Mouse (Mus musculus): ENCODE results near the gene Slc38a5. TPM values are rescaled to one million over a fixed set of nuclear protein-coding genes. Genes with fewer than 3 reads are reported as not detected.

Slc38a5 gene
- total RNA-seq (2017), result 0.49 TPM in 1 of 2 replicates, not detected in the other

GRCm38 (mm10) chrX:8271083-8271820 is at the start of gene Slc38a5:
TSS of gene Slc38a5 (plus strand) at chrX:8271133.
- no peak for ATAC-seq (ENCODE audit: extremely low read depth, insufficient number of reproducible peaks, low FRiP score, poor library complexity, severe bottlenecking)

GRCm38 (mm10) chrX:8222296-8222677 is 48.6 kb upstream of the Slc38a5 start:
- ATAC-seq (ENCODE audit: extremely low read depth, insufficient number of reproducible peaks, low FRiP score, poor library complexity, severe bottlenecking), result no peak

- ATAC-seq (ENCODE audit: extremely low read depth, insufficient number of reproducible peaks, low FRiP score, poor library complexity, severe bottlenecking), result no peak
These were observed 48.1 kb upstream of the Slc38a5 start for GRCm38 (mm10) chrX:8222678-8223421.

GRCm38 (mm10) chrX:8223473-8223872 is 47.5 kb upstream of the Slc38a5 start:
- no peak for ATAC-seq (ENCODE audit: extremely low read depth, insufficient number of reproducible peaks, low FRiP score, poor library complexity, severe bottlenecking)

- no peak for ATAC-seq (ENCODE audit: extremely low read depth, insufficient number of reproducible peaks, low FRiP score, poor library complexity, severe bottlenecking)
These were observed 40.7 kb upstream of the Slc38a5 start for GRCm38 (mm10) chrX:8230272-8230671.

- ATAC-seq (ENCODE audit: extremely low read depth, insufficient number of reproducible peaks, low FRiP score, poor library complexity, severe bottlenecking), result no peak
These were observed 37.3 kb upstream of the Slc38a5 start for GRCm38 (mm10) chrX:8233602-8234001.

- ATAC-seq (ENCODE audit: extremely low read depth, insufficient number of reproducible peaks, low FRiP score, poor library complexity, severe bottlenecking), result no peak
These were observed 34.2 kb upstream of the Slc38a5 start for GRCm38 (mm10) chrX:8236704-8237103.

- no peak for ATAC-seq (ENCODE audit: extremely low read depth, insufficient number of reproducible peaks, low FRiP score, poor library complexity, severe bottlenecking)
These were observed 32.0 kb upstream of the Slc38a5 start for GRCm38 (mm10) chrX:8238804-8239395.

- no peak for ATAC-seq (ENCODE audit: extremely low read depth, insufficient number of reproducible peaks, low FRiP score, poor library complexity, severe bottlenecking)
These were observed 23.3 kb upstream of the Slc38a5 start for GRCm38 (mm10) chrX:8247680-8248079.

GRCm38 (mm10) chrX:8248542-8249120 is 22.3 kb upstream of the Slc38a5 start:
- no peak for ATAC-seq (ENCODE audit: extremely low read depth, insufficient number of reproducible peaks, low FRiP score, poor library complexity, severe bottlenecking)

GRCm38 (mm10) chrX:8251789-8252333 is 19.1 kb upstream of the Slc38a5 start:
- ATAC-seq (ENCODE audit: extremely low read depth, insufficient number of reproducible peaks, low FRiP score, poor library complexity, severe bottlenecking), result no peak; the same call in 1 of the 2 replicates

GRCm38 (mm10) chrX:8252334-8253285 is 18.3 kb upstream of the Slc38a5 start, which contains the start of gene Ftsj1:
TSS of gene Ftsj1 (minus strand) at chrX:8252406.
- peak; percentile 96 for ATAC-seq (ENCODE audit: extremely low read depth, insufficient number of reproducible peaks, low FRiP score, poor library complexity, severe bottlenecking)

- ATAC-seq (ENCODE audit: extremely low read depth, insufficient number of reproducible peaks, low FRiP score, poor library complexity, severe bottlenecking), result no peak
These were observed 17.2 kb upstream of the Slc38a5 start for GRCm38 (mm10) chrX:8253711-8254110.

GRCm38 (mm10) chrX:8255807-8256206 is 15.1 kb upstream of the Slc38a5 start:
- no peak for ATAC-seq (ENCODE audit: extremely low read depth, insufficient number of reproducible peaks, low FRiP score, poor library complexity, severe bottlenecking)

GRCm38 (mm10) chrX:8259478-8259877 is 11.5 kb upstream of the Slc38a5 start:
- no peak for ATAC-seq (ENCODE audit: extremely low read depth, insufficient number of reproducible peaks, low FRiP score, poor library complexity, severe bottlenecking)

- ATAC-seq (ENCODE audit: extremely low read depth, insufficient number of reproducible peaks, low FRiP score, poor library complexity, severe bottlenecking), result no peak
These were observed 7.7 kb upstream of the Slc38a5 start for GRCm38 (mm10) chrX:8263156-8263804.

GRCm38 (mm10) chrX:8264222-8264621 is 6.7 kb upstream of the Slc38a5 start:
- no peak for ATAC-seq (ENCODE audit: extremely low read depth, insufficient number of reproducible peaks, low FRiP score, poor library complexity, severe bottlenecking)

GRCm38 (mm10) chrX:8272000-8272399 is 1.1 kb downstream of the Slc38a5 start:
- no peak for ATAC-seq (ENCODE audit: extremely low read depth, insufficient number of reproducible peaks, low FRiP score, poor library complexity, severe bottlenecking)

All from neutrophil, adult 5-6 weeks (primary cell).